Mouse (Mus musculus): ENCODE data around the gene Tecpr1.

DNA sequence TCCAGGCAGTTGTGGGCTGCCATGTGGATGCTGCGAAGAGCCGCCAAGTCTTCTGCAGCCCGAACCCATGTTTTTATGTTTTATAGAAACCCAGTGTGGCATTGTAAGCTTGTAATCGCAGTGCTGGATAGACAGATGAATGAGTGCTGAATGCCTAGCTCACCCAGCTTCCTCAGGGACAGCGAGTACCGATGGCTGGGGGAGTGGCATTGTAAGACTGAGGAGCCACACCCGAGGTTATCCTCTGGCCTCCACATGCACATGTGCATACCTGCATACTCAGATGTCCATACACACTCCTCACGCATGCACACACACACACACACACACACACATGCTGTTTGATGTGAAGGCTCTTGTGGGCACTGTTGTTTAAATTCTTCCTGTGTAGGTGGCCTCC is 64.3 kb downstream of the Tecpr1 start:
- TF ChIP-seq CTCF (IDR thresholded peaks at IDR 0.05; ENCODE audit: extremely low read depth, insufficient read depth, low read length) = no peak
- TF ChIP-seq POLR2A (IDR thresholded peaks at IDR 0.05; ENCODE audit: extremely low read depth, insufficient read depth, low read length) = no peak
